Mouse (Mus musculus) gastrocnemius, adult 2 months (tissue): Measurements from ENCODE around the gene Scgb1c1. TPM values are rescaled to one million over a fixed set of nuclear protein-coding genes. Genes with fewer than 3 reads are reported as not detected.

ENCODE experiments used
- DNase-seq: peaks from one replicate; pipeline ENCODE4 v3.0.0; 2022
- H3K27ac ChIP-seq: fragments of 200-600 bp; 2 replicates; pipeline ENCODE4 v1.8.1; 2022; ENCODE audit warnings: mild to moderate bottlenecking
- H3K4me3 ChIP-seq: fragments of 200-600 bp; 2 replicates; pipeline ENCODE4 v1.8.1; 2022; ENCODE audit warnings: mild to moderate bottlenecking, moderate library complexity
- CTCF ChIP-seq: fragments of 200-600 bp; IDR thresholded peaks from 2 replicates; pipeline ENCODE4 v1.8.1; 2022; ENCODE audit warnings: antibody characterized with exemption, mild to moderate bottlenecking, moderate library complexity
- intact Hi-C: fragments of 180-260 bp; cut with DNase I; formaldehyde crosslinking; loops from one replicate; pipeline ENCODE4 v1.15.1; 2025
- total RNA-seq, 2 experiments: library from RNA; stranded (reverse); gene quantifications; 2 replicates each; pipeline ENCODE4 v1.2.3; 2021

Scgb1c1 gene
- total RNA-seq, 2 experiments from 2014 or later = not detected

- H3K27ac ChIP-seq = no peak overlapping the region
- TF ChIP-seq CTCF = no peak
- no peak for DNase-seq
- intact Hi-C loops = no loop called here
- no peak overlapping the region for H3K4me3 ChIP-seq
Measured at GRCm38 (mm10) chr7:140848591-140848990, 3.2 kb downstream of the Scgb1c1 start.

DNA sequence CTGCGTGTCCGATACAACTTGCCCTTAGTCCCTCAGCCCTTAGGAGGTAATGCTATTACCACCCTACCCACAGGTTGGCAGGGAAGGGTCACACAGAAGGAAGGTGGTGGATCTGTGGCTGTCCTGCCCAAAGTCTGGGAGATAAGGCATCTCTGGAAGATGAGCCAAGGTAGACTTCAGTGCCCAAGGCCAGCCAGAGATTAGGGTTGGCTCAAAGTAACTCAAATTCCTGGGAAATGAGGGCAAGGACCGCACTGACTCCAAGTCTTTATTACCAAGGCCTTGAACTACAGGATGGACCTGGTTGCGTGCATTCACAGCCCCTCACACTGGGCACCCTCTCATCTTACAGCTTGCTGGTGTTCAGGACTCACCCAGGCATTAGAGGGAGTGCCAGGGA lies 6.6 kb downstream of the Scgb1c1 start:
- peak; percentile 13 for DNase-seq
- intact Hi-C loops = no loop called here
- no peak overlapping the region for H3K27ac ChIP-seq
- no peak for TF ChIP-seq CTCF
- no peak overlapping the region for H3K4me3 ChIP-seq

- H3K4me3 ChIP-seq = no peak overlapping the region
Measured at GRCm38 (mm10) chr7:140853386-140853785, 8.0 kb downstream of the Scgb1c1 start.

GRCm38 (mm10) chr7:140854483-140854882 lies 9.1 kb downstream of the Scgb1c1 start:
- DNase-seq = peak; percentile 10
- intact Hi-C loops = no loop called here
- no peak overlapping the region for H3K27ac ChIP-seq
- TF ChIP-seq CTCF = no peak
- peak overlapping the region; percentile 96 for H3K4me3 ChIP-seq

More at GRCm38 (mm10) chr7:140853386-140853785, 8.0 kb downstream of the Scgb1c1 start:
- H3K27ac ChIP-seq = no peak overlapping the region
- TF ChIP-seq CTCF = no peak
- peak; percentile 19 for DNase-seq
- intact Hi-C loops = no loop called here

DNA sequence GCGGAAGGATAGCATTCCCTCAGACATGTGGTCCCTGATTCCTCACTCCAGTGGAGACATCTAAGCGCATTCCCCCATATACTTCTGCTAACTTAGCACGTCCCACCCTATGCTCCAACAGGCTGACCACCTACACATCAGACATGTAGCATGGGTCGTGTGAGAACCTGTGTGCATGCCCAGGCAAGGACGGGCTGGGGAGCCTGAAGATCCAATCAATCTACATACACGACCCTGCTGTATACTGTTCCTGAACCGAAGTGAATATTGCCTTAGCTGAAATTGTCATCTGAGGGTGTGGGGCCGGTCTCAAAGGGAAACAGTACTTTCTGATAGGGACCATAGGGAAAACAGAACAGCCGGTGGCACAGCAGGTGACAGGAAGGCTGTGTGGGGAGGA lies 9.8 kb downstream of the Scgb1c1 start:
- Histone ChIP-seq H3K4me3 (peak overlapping the region; percentile 96), H3K27ac (peak overlapping the region; percentile 99)
- intact Hi-C loops = no loop called here

GRCm38 (mm10) chr7:140855860-140856784 lies 10.8 kb downstream of the Scgb1c1 start, which contains the start of gene Gm45785:
Gene Gm45785 (minus strand): TSS chr7:140856331.
- DNase-seq = peak; percentile 91
- intact Hi-C loops = loop anchor here (2.0 kb wide), 2 partner anchors 25 to 47 kb away; partner anchors contain the start of gene Psmd13
- Histone ChIP-seq H3K4me3 (peak within 1 kb of the TSS; percentile 96), H3K27ac (peak within 1 kb of the TSS; percentile 99)
- TF ChIP-seq CTCF = no peak

More for the DNA sequence above, 9.8 kb downstream of the Scgb1c1 start:
- TF ChIP-seq CTCF = no peak
- no peak for DNase-seq

DNA sequence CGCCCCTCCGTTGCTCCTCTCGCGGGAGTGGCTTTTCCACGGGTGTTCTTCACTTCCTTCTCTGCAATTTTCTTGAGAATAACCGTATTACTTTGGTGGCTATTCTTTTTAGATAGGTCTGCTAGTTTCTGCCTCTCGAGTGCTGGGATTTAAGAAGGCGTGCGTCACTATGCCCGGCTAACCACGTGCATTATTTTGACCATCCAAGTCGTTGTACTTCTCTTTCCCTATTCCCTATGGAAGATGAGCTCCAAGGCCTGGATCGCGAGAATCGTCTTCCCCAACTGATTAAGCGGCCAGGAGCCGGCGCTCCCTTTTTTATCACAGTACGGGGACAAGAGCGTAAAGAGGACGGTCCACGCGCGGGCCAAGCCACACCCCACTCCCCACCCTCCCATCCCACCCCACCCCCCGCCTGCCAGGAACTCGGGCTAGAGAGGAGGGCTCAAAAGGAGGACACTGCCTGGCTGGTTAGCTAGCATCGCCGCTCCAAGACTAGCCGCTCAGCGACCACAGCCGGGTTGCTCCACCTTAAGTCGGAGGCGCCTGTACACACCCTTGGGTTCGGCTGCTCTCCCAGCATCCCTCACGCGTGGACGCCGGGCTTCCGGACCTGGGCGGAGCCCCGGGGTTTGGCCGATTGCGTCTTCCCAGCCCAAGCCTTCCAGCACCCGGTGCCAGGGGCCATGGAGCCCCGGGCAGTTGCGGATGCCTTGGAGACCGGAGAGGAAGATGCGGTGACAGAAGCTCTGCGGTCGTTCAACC lies 11.6 kb downstream of the Scgb1c1 start, which contains the start of gene Ric8a:
Gene Ric8a, plus strand, starts transcription at position 173 of the 765 bp plus-strand sequence.
- DNase-seq = peak; percentile 95
- Histone ChIP-seq H3K4me3 (peak within 1 kb of the TSS; percentile 96), H3K27ac (peak within 1 kb of the TSS; percentile 99)
- intact Hi-C loops = loop anchor here (2.0 kb wide), 2 partner anchors 24 to 46 kb away; partner anchors contain the start of gene Psmd13
- TF ChIP-seq CTCF = no peak

- no peak for TF ChIP-seq CTCF
- Histone ChIP-seq H3K27ac (peak within 1 kb of the TSS; percentile 99), H3K4me3 (peak within 1 kb of the TSS; percentile 96)
- intact Hi-C loops = loop anchor here (2.0 kb wide), 2 partner anchors 23 to 45 kb away; partner anchors contain the start of gene Psmd13
- no peak for DNase-seq
Measured at GRCm38 (mm10) chr7:140857550-140858505, 12.5 kb downstream of the Scgb1c1 start, which contains the start of gene Bet1l. Gene Bet1l (minus strand): TSS chr7:140857577.

DNA sequence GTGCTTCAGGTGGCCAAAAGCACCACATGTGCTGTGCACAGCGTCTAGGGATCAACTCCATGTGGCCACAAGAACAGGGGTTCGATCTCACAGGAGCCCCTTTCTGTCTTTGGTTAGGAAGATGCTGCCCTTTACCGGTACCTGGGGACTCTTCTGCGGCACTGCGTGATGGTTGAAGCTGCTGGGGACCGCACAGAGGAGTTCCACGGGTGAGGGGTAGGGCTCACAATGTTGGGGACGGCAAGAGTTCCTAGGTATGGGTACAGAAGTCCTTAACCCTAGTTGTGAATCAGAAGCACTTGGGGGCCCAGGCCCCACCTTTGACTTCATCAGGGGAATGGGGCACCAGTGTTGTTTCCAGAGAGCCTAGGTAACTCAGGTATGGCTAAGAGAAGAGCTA lies 13.4 kb downstream of the Scgb1c1 start:
- no peak for TF ChIP-seq CTCF
- H3K27ac ChIP-seq = no peak overlapping the region
- no peak for DNase-seq
- H3K4me3 ChIP-seq = peak overlapping the region; percentile 96
- intact Hi-C loops = no loop called here

- intact Hi-C loops = no loop called here
- DNase-seq = peak; percentile 6
Measured at GRCm38 (mm10) chr7:140859997-140860396, 14.7 kb downstream of the Scgb1c1 start.

GRCm38 (mm10) chr7:140860728-140861127 lies 15.4 kb downstream of the Scgb1c1 start:
- DNase-seq = no peak
- Histone ChIP-seq H3K27ac (no peak overlapping the region), H3K4me3 (no peak overlapping the region)
- TF ChIP-seq CTCF = no peak
- intact Hi-C loops = no loop called here

More at GRCm38 (mm10) chr7:140859997-140860396, 14.7 kb downstream of the Scgb1c1 start:
- H3K4me3 ChIP-seq = no peak overlapping the region
- no peak overlapping the region for H3K27ac ChIP-seq
- TF ChIP-seq CTCF = no peak
